Mouse (Mus musculus) small intestine, adult 2 months (tissue): ENCODE data around the gene Dll4.

ENCODE experiments used
- CTCF ChIP-seq: fragments of 200-500 bp; IDR thresholded peaks from 2 replicates; pipeline ENCODE4 v1.5.1; 2012; ENCODE audit warnings: low read depth, mild to moderate bottlenecking, control low read depth, inconsistent platforms, low read length, moderate library complexity, mixed read lengths; ENCODE audit not compliant: insufficient replicate concordance, insufficient read length; ENCODE audit errors: extremely low read depth
- POLR2A ChIP-seq: fragments of 200-500 bp; IDR thresholded peaks from 2 replicates; pipeline ENCODE4 v1.6.1; 2012; ENCODE audit warnings: low read depth, mild to moderate bottlenecking, control low read depth, inconsistent platforms, low read length, moderate library complexity

DNA sequence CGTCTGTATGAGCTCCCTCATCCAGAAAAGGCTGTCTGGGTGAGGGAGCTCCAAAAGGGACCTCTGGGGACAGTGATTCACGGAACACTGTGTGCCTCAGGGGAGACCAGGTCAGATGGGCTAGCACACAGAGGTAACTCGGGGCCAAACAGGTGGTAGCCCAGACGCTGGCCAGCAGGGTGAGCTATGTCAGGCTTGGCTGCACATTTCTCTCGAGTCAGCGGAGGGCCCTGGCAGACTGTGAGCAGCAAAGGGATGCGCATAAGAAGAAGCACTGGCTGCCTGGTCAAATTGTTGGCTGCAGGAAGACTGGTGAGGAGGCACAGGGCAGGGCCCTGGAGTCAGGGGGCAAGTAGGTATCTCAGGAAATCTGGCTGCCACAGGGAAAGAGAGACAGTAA, 30.1 kb downstream of the Dll4 start:
- TF ChIP-seq CTCF (no peak), POLR2A (no peak)
